Mouse (Mus musculus): ENCODE results near the gene Stard5. TPM values are rescaled to one million over a fixed set of nuclear protein-coding genes. Genes with fewer than 3 reads are reported as not detected.

Stard5 gene
- polyA plus RNA-seq, 1 experiment from 2014 or later, result 23.3 TPM

GRCm38 (mm10) chr7:83626557-83627257 is 5.1 kb upstream of the Stard5 start:
- no peaks in the 10 kb centered on the region for H3K27me3 ChIP-seq (replicated peaks; ENCODE audit: control insufficient read depth, insufficient read depth, low read length)
- no peaks in the 10 kb centered on the region for H3K36me3 ChIP-seq (ENCODE audit: control insufficient read depth, insufficient read depth, low read length)
- H3K9me3 ChIP-seq (ENCODE audit: control insufficient read depth, low read length), result no peaks in the 10 kb centered on the region
- no peak overlapping the region for H3K4me2 ChIP-seq (ENCODE audit: low read depth, low read length)
- WGBS, result 82% methylated on average over 8 of the region's 8 CpGs
- H3K27ac ChIP-seq (replicated peaks; ENCODE audit: low read depth, low read length), result no peak overlapping the region
- no peak overlapping the region for H3K9ac ChIP-seq (ENCODE audit: low read depth, low read length)
- ATAC-seq (ENCODE audit: low read depth), result no peak
- DNase-seq (ENCODE audit: low spot score), result no peak
- H3K4me3 ChIP-seq (ENCODE audit: low read depth, low read length), result no peak overlapping the region
- H3K4me1 ChIP-seq (ENCODE audit: control insufficient read depth, insufficient read depth, low read length), result peaks cover 5% of the 10 kb centered on the region; the same call in 1 of the 2 replicates

GRCm38 (mm10) chr7:83627369-83627768 is 4.4 kb upstream of the Stard5 start:
- H3K4me2 ChIP-seq (ENCODE audit: low read depth, low read length), result no peak overlapping the region
- no peak overlapping the region for H3K4me3 ChIP-seq (ENCODE audit: low read depth, low read length)
- H3K36me3 ChIP-seq (ENCODE audit: control insufficient read depth, insufficient read depth, low read length), result no peaks in the 10 kb centered on the region
- DNase-seq (ENCODE audit: low spot score) (no peak), ATAC-seq (ENCODE audit: low read depth) (no peak)
- 89% methylated on average over 4 of the region's 4 CpGs for WGBS
- H3K27ac ChIP-seq (replicated peaks; ENCODE audit: low read depth, low read length), result no peak overlapping the region
- peaks cover 5% of the 10 kb centered on the region; the same call in 1 of the 2 replicates for H3K4me1 ChIP-seq (ENCODE audit: control insufficient read depth, insufficient read depth, low read length)
- H3K27me3 ChIP-seq (replicated peaks; ENCODE audit: control insufficient read depth, insufficient read depth, low read length), result no peaks in the 10 kb centered on the region
- no peaks in the 10 kb centered on the region for H3K9me3 ChIP-seq (ENCODE audit: control insufficient read depth, low read length)
- H3K9ac ChIP-seq (ENCODE audit: low read depth, low read length), result no peak overlapping the region

GRCm38 (mm10) chr7:83631073-83631827 is 509 bp upstream of the Stard5 start:
- peak overlapping the region; percentile 79 for H3K27ac ChIP-seq (replicated peaks; ENCODE audit: low read depth, low read length)
- peak overlapping the region; percentile 57 for H3K4me2 ChIP-seq (ENCODE audit: low read depth, low read length)
- H3K4me1 ChIP-seq (ENCODE audit: control insufficient read depth, insufficient read depth, low read length), result peaks cover 22% of the 10 kb centered on the region
- peak overlapping the region; percentile 49 for H3K4me3 ChIP-seq (ENCODE audit: low read depth, low read length)
- no peaks in the 10 kb centered on the region for H3K9me3 ChIP-seq (ENCODE audit: control insufficient read depth, low read length)
- ATAC-seq (ENCODE audit: low read depth), result no peak; the same call in 1 of the 2 replicates
- no peak for DNase-seq (ENCODE audit: low spot score)
- 0 out of 2 replicates have a peak, but pooled peaks cover 2% of the 10 kb centered on the region for H3K36me3 ChIP-seq (ENCODE audit: control insufficient read depth, insufficient read depth, low read length)
- peak overlapping the region; percentile 76 for H3K9ac ChIP-seq (ENCODE audit: low read depth, low read length)
- no peaks in the 10 kb centered on the region for H3K27me3 ChIP-seq (replicated peaks; ENCODE audit: control insufficient read depth, insufficient read depth, low read length)
- 12% methylated on average over 11 of the region's 11 CpGs for whole genome bisulfite sequencing

- Histone ChIP-seq H3K9ac (ENCODE audit: low read depth, low read length) (peak overlapping the region; percentile 76), H3K4me1 (ENCODE audit: control insufficient read depth, insufficient read depth, low read length) (peaks cover 22% of the 10 kb centered on the region), H3K4me3 (ENCODE audit: low read depth, low read length) (peak overlapping the region; percentile 49), H3K27me3 (replicated peaks; ENCODE audit: control insufficient read depth, insufficient read depth, low read length) (no peaks in the 10 kb centered on the region), H3K9me3 (ENCODE audit: control insufficient read depth, low read length) (no peaks in the 10 kb centered on the region), H3K36me3 (ENCODE audit: control insufficient read depth, insufficient read depth, low read length) (peaks cover 7% of the 10 kb centered on the region), H3K27ac (replicated peaks; ENCODE audit: low read depth, low read length) (no peak overlapping the region), H3K4me2 (ENCODE audit: low read depth, low read length) (peak overlapping the region; percentile 57)
- DNase-seq (ENCODE audit: low spot score), result no peak
- 40% methylated on average over 6 of the region's 6 CpGs for WGBS
- no peak for ATAC-seq (ENCODE audit: low read depth)
Measured at GRCm38 (mm10) chr7:83632682-83633120, 942 bp downstream of the Stard5 start.

GRCm38 (mm10) chr7:83633856-83634255 is 2.1 kb downstream of the Stard5 start:
- no peak overlapping the region; the same call in 1 of the 2 replicates for H3K9ac ChIP-seq (ENCODE audit: low read depth, low read length)
- peaks cover 22% of the 10 kb centered on the region for H3K4me1 ChIP-seq (ENCODE audit: control insufficient read depth, insufficient read depth, low read length)
- DNase-seq (ENCODE audit: low spot score) (no peak), ATAC-seq (ENCODE audit: low read depth) (no peak)
- no peaks in the 10 kb centered on the region for H3K9me3 ChIP-seq (ENCODE audit: control insufficient read depth, low read length)
- H3K4me3 ChIP-seq (ENCODE audit: low read depth, low read length), result no peak overlapping the region
- H3K4me2 ChIP-seq (ENCODE audit: low read depth, low read length), result peak overlapping the region; percentile 57; the same call in 1 of the 2 replicates
- H3K27me3 ChIP-seq (replicated peaks; ENCODE audit: control insufficient read depth, insufficient read depth, low read length), result no peaks in the 10 kb centered on the region
- H3K36me3 ChIP-seq (ENCODE audit: control insufficient read depth, insufficient read depth, low read length), result peaks cover 15% of the 10 kb centered on the region
- no peak overlapping the region; the same call in 1 of the 2 replicates for H3K27ac ChIP-seq (replicated peaks; ENCODE audit: low read depth, low read length)
- 74% methylated on average over 6 of the region's 6 CpGs for WGBS

- H3K4me1 ChIP-seq (ENCODE audit: control insufficient read depth, insufficient read depth, low read length), result peaks cover 21% of the 10 kb centered on the region
- H3K9ac ChIP-seq (ENCODE audit: low read depth, low read length), result no peak overlapping the region
- H3K4me2 ChIP-seq (ENCODE audit: low read depth, low read length), result no peak overlapping the region
- H3K9me3 ChIP-seq (ENCODE audit: control insufficient read depth, low read length), result no peaks in the 10 kb centered on the region
- peaks cover 30% of the 10 kb centered on the region for H3K36me3 ChIP-seq (ENCODE audit: control insufficient read depth, insufficient read depth, low read length)
- no peaks in the 10 kb centered on the region for H3K27me3 ChIP-seq (replicated peaks; ENCODE audit: control insufficient read depth, insufficient read depth, low read length)
- H3K4me3 ChIP-seq (ENCODE audit: low read depth, low read length), result no peak overlapping the region
- no peak overlapping the region for H3K27ac ChIP-seq (replicated peaks; ENCODE audit: low read depth, low read length)
- 88% methylated on average over 2 of the region's 2 CpGs for WGBS
- no peak for ATAC-seq (ENCODE audit: low read depth)
- no peak for DNase-seq (ENCODE audit: low spot score)
Measured at GRCm38 (mm10) chr7:83635726-83636125, 4.0 kb downstream of the Stard5 start.

GRCm38 (mm10) chr7:83636425-83636824 is 4.7 kb downstream of the Stard5 start:
- no peaks in the 10 kb centered on the region for H3K27me3 ChIP-seq (replicated peaks; ENCODE audit: control insufficient read depth, insufficient read depth, low read length)
- no peak overlapping the region for H3K4me2 ChIP-seq (ENCODE audit: low read depth, low read length)
- H3K27ac ChIP-seq (replicated peaks; ENCODE audit: low read depth, low read length), result no peak overlapping the region
- 83% methylated on average over 8 of the region's 8 CpGs for WGBS
- H3K4me3 ChIP-seq (ENCODE audit: low read depth, low read length), result no peak overlapping the region
- H3K9ac ChIP-seq (ENCODE audit: low read depth, low read length), result no peak overlapping the region
- H3K9me3 ChIP-seq (ENCODE audit: control insufficient read depth, low read length), result no peaks in the 10 kb centered on the region
- DNase-seq (ENCODE audit: low spot score) (no peak), ATAC-seq (ENCODE audit: low read depth) (no peak)
- H3K4me1 ChIP-seq (ENCODE audit: control insufficient read depth, insufficient read depth, low read length), result peaks cover 16% of the 10 kb centered on the region
- H3K36me3 ChIP-seq (ENCODE audit: control insufficient read depth, insufficient read depth, low read length), result peaks cover 34% of the 10 kb centered on the region

GRCm38 (mm10) chr7:83637781-83638583 is 6.2 kb downstream of the Stard5 start:
- H3K4me3 ChIP-seq (ENCODE audit: low read depth, low read length), result no peak overlapping the region
- no peaks in the 10 kb centered on the region for H3K9me3 ChIP-seq (ENCODE audit: control insufficient read depth, low read length)
- H3K27ac ChIP-seq (replicated peaks; ENCODE audit: low read depth, low read length), result no peak overlapping the region
- 90% methylated on average over 8 of the region's 8 CpGs for WGBS
- H3K27me3 ChIP-seq (replicated peaks; ENCODE audit: control insufficient read depth, insufficient read depth, low read length), result no peaks in the 10 kb centered on the region
- ATAC-seq (ENCODE audit: low read depth) (no peak), DNase-seq (ENCODE audit: low spot score) (no peak)
- H3K4me2 ChIP-seq (ENCODE audit: low read depth, low read length), result no peak overlapping the region
- peaks cover 43% of the 10 kb centered on the region for H3K36me3 ChIP-seq (ENCODE audit: control insufficient read depth, insufficient read depth, low read length)
- no peak overlapping the region for H3K9ac ChIP-seq (ENCODE audit: low read depth, low read length)
- peaks cover 11% of the 10 kb centered on the region for H3K4me1 ChIP-seq (ENCODE audit: control insufficient read depth, insufficient read depth, low read length)
